Mouse (Mus musculus): Measurements from ENCODE around the gene Lao1.

DNA sequence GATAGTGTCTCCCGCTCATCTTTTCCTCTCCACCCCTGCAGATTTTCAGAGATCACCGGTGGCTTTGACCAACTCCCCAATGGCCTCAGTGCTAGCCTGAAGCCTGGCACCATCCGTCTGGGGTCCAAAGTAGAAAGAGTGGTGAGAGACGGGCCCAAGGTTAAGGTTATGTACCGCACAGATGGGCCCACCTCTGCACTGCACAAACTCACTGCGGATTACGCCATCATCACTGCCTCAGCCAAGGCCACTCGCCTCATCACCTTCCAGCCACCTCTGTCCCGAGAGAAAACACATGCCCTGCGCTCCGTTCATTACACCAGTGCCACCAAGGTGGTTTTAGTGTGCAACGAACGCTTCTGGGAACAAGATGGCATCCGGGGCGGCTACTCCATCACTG is 6.3 kb downstream of the Lao1 start:
- TF ChIP-seq CTCF (IDR thresholded peaks at IDR 0.05; ENCODE audit: low read depth) (no peak), EP300 (IDR thresholded peaks at IDR 0.05; ENCODE audit: low read depth) (no peak)

Data from heart, postnatal 0 days (tissue).